ENCODE assay signal across 10 mouse cellular contexts in the genomic region with DNA sequence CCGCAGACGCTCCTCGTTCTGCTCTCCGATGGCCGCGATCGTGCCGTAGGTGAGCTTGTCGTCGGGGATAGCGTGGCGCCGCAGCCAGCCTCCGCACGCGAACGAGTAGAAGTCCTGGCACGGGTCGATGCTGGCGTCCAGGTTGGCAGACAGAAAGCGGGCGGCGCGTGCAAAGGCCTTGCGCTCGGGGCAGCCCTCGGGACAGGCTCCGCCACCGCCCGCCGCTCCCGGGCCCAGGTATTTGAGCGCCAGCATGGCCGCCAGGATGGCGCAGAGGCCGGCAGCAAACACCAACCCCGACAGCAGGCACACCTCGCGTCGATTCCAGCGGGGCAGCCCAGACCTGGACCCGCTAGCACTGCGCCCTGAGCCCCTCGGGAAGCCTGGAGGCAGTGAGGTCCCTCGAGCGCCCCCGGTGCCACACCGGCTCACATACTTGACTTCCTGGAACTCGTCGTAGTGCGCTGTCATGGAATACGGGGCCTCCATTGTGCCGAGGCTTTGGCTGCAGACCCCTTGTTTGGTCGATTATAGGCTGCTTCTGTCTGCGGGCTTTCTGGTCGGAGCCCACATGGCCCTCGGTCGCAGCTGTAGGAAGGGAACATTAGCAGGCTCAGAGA. TPM values are rescaled to one million over a fixed set of nuclear protein-coding genes. Genes with fewer than 3 reads are reported as not detected.
DNase-seq lines count a peak whose midpoint lies in the region; ATAC-seq and TF ChIP-seq lines count a peak whose summit lies in the region.
"Had no signal": no experiment of that assay in that cellular context is flagged by ENCODE, and none has a peak within 500 bp of the region (broad histone marks: within the 10 kb centered on the region; RNA-seq: fewer than 3 reads in every experiment).

No protein-coding gene starts in this region.

- no peak for TF ChIP-seq POLR2A in thymus, adult 2 months (IDR thresholded peaks at IDR 0.05; ENCODE audit: control insufficient read depth, extremely low read depth, insufficient read depth, low read length, poor library complexity)

- no peaks in the 10 kb centered on the region for H3K36me3 ChIP-seq in heart, embryonic 12.5 days
- H3K36me3 ChIP-seq in hindbrain, embryonic 10.5 days: no peaks in the 10 kb centered on the region
- H3K36me3 ChIP-seq in midbrain, embryonic 11.5 days (ENCODE audit: control insufficient read depth, insufficient read depth, low read length): no peaks in the 10 kb centered on the region
- H3K36me3 ChIP-seq in thymus, adult 2 months (ENCODE audit: control insufficient read depth, insufficient read depth, low read length): no peaks in the 10 kb centered on the region

- intact Hi-C loops in heart, postnatal 36 days (cut with DNase I): no loop called here

- WGBS in heart, embryonic 12.5 days: 2% methylated on average over 58 of the region's 58 CpGs
- 2% methylated on average over 58 of the region's 58 CpGs for WGBS in hindbrain, embryonic 10.5 days
- 1% methylated on average over 57 of the region's 58 CpGs for WGBS in midbrain, embryonic 11.5 days
- WGBS in thymus, adult 2 months: 9% methylated on average over 58 of the region's 58 CpGs

- peaks cover 100% of the 10 kb centered on the region for H3K27me3 ChIP-seq in heart, embryonic 12.5 days (replicated peaks)
- peaks cover 99% of the 10 kb centered on the region for H3K27me3 ChIP-seq in hindbrain, embryonic 10.5 days (ENCODE audit: insufficient read depth, poor library complexity, severe bottlenecking)
- H3K27me3 ChIP-seq in midbrain, embryonic 11.5 days (ENCODE audit: control insufficient read depth, insufficient read depth, low read length): peaks cover 73% of the 10 kb centered on the region
- H3K27me3 ChIP-seq in thymus, adult 2 months (ENCODE audit: control insufficient read depth, insufficient read depth, low read length): peaks cover 6% of the 10 kb centered on the region; the same call in 1 of the 2 replicates

- H3K9ac ChIP-seq in heart, embryonic 12.5 days: no peak overlapping the region
- H3K9ac ChIP-seq in midbrain, embryonic 11.5 days (ENCODE audit: low read length): no peak overlapping the region

- peak overlapping the region; percentile 64 for H3K4me2 ChIP-seq in heart, embryonic 12.5 days
- peak overlapping the region; percentile 30 for H3K4me2 ChIP-seq in midbrain, embryonic 11.5 days

- H3K4me3 ChIP-seq in heart, embryonic 12.5 days: peak overlapping the region; percentile 41
- H3K4me3 ChIP-seq in hindbrain, embryonic 10.5 days: peak overlapping the region; percentile 56
- H3K4me3 ChIP-seq in midbrain, embryonic 11.5 days (ENCODE audit: low read depth, low read length): peak overlapping the region; percentile 22
- no peak overlapping the region; the same call in 1 of the 2 replicates for H3K4me3 ChIP-seq in thymus, adult 2 months (ENCODE audit: control insufficient read depth, insufficient read depth, low read length)
- H3K4me3 ChIP-seq: heart, adult 2 months had no signal

- no peak for DNase-seq in heart, postnatal 36 days
- DNase-seq in ES-CJ7 (ENCODE audit: low read depth, low spot score): peak; percentile 61
- peak; percentile 49 for DNase-seq in hindbrain, embryonic 10.5 days (ENCODE audit: low spot score)
- DNase-seq in midbrain, embryonic 11.5 days (ENCODE audit: low spot score, missing footprints): peak; percentile 92
- DNase-seq in thymus, adult 2 months: no peak
- no peak for DNase-seq in cerebellum, postnatal 36 days
- DNase-seq in thymus, postnatal 36 days: no peak
- DNase-seq: heart, adult 2 months had no signal

- no peaks in the 10 kb centered on the region for H3K9me3 ChIP-seq in heart, embryonic 12.5 days (replicated peaks)
- H3K9me3 ChIP-seq in hindbrain, embryonic 10.5 days: no peaks in the 10 kb centered on the region
- no peaks in the 10 kb centered on the region for H3K9me3 ChIP-seq in midbrain, embryonic 11.5 days (ENCODE audit: control insufficient read depth, low read length)

- no peak for ATAC-seq in heart, embryonic 12.5 days (ENCODE audit: insufficient number of reproducible peaks, low FRiP score)
- ATAC-seq in midbrain, embryonic 11.5 days (ENCODE audit: low FRiP score): no peak

- no peak for TF ChIP-seq CTCF in thymus, adult 2 months (IDR thresholded peaks at IDR 0.05; ENCODE audit: borderline replicate concordance, control insufficient read depth, extremely low read depth, insufficient read depth, low read length, poor library complexity)

- peaks cover 23% of the 10 kb centered on the region; the same call in 1 of the 2 replicates for H3K4me1 ChIP-seq in heart, embryonic 12.5 days (replicated peaks)
- H3K4me1 ChIP-seq in hindbrain, embryonic 10.5 days (replicated peaks): peaks cover 44% of the 10 kb centered on the region
- peaks cover 7% of the 10 kb centered on the region; the same call in 1 of the 2 replicates for H3K4me1 ChIP-seq in midbrain, embryonic 11.5 days (ENCODE audit: control insufficient read depth, insufficient read depth, low read length)
- no peaks in the 10 kb centered on the region for H3K4me1 ChIP-seq in thymus, adult 2 months (replicated peaks; ENCODE audit: control insufficient read depth, insufficient read depth, low read length)

- no peak overlapping the region for H3K27ac ChIP-seq in heart, embryonic 12.5 days (ENCODE audit: poor library complexity, severe bottlenecking)
- H3K27ac ChIP-seq in hindbrain, embryonic 10.5 days: peak overlapping the region; percentile 18; the same call in 1 of the 2 replicates
- no peak overlapping the region for H3K27ac ChIP-seq in midbrain, embryonic 11.5 days (ENCODE audit: low read depth, low read length)
- H3K27ac ChIP-seq in thymus, adult 2 months (ENCODE audit: control insufficient read depth, insufficient read depth, low read length): no peak overlapping the region
- H3K27ac ChIP-seq: heart, adult 2 months had no signal

RNA-seq across cellular contexts. Expression of a gene that starts 1.7 kb away (rescaled TPM):
- polyA plus RNA-seq in heart, embryonic 12.5 days (2016; fragmentation: Nextera tagmentation; extraction: Ambion mirVana): 0.22 and 0.50 TPM in 2 replicates
- total RNA-seq in heart, postnatal 36 days (2021): not detected
- 5.4 and 21.9 TPM in 2 replicates for polyA plus RNA-seq in hindbrain, embryonic 10.5 days (2016; fragmentation: Nextera tagmentation; extraction: Ambion mirVana)
- polyA plus RNA-seq in midbrain, embryonic 11.5 days (2014; fragmentation: Nextera tagmentation; extraction: Ambion mirVana): 2.7 and 3.1 TPM in 2 replicates
- polyA plus RNA-seq in thymus, adult 2 months (2012; rRNA removed): 1.7 and 2.4 TPM in 2 replicates
- total RNA-seq: heart, adult 2 months had no signal

RNA-seq across cellular contexts. Expression of a gene that starts 28.5 kb away (rescaled TPM):
- polyA plus RNA-seq in heart, embryonic 12.5 days (2016; fragmentation: Nextera tagmentation; extraction: Ambion mirVana): not detected in 2 replicates
- not detected for total RNA-seq in heart, postnatal 36 days (2021)
- 0.34 and 5.8 TPM in 2 replicates for polyA plus RNA-seq in hindbrain, embryonic 10.5 days (2016; fragmentation: Nextera tagmentation; extraction: Ambion mirVana)
- not detected in 2 replicates for polyA plus RNA-seq in midbrain, embryonic 11.5 days (2014; fragmentation: Nextera tagmentation; extraction: Ambion mirVana)
- polyA plus RNA-seq in thymus, adult 2 months (2012; rRNA removed): 0.10 and 0.23 TPM in 2 replicates
- total RNA-seq: heart, adult 2 months had no signal
- polyA plus RNA-seq: heart, adult 2 months had no signal

RNA-seq across cellular contexts. Expression of a gene that starts 29.8 kb away (rescaled TPM):
- not detected in 2 replicates for polyA plus RNA-seq in heart, embryonic 12.5 days (2016; fragmentation: Nextera tagmentation; extraction: Ambion mirVana)
- not detected for total RNA-seq in heart, postnatal 36 days (2021)
- polyA plus RNA-seq in hindbrain, embryonic 10.5 days (2016; fragmentation: Nextera tagmentation; extraction: Ambion mirVana): not detected in 2 replicates
- polyA plus RNA-seq in midbrain, embryonic 11.5 days (2014; fragmentation: Nextera tagmentation; extraction: Ambion mirVana): not detected in 2 replicates
- 0.62 and 0.64 TPM in 2 replicates for polyA plus RNA-seq in thymus, adult 2 months (2012; rRNA removed)
- total RNA-seq: heart, adult 2 months had no signal
- polyA plus RNA-seq: C2C12 had no signal

RNA-seq across cellular contexts. Expression of a gene that starts 35.8 kb away (rescaled TPM):
- 0.08 TPM in 1 of 2 replicates, not detected in the other for polyA plus RNA-seq in heart, embryonic 12.5 days (2016; fragmentation: Nextera tagmentation; extraction: Ambion mirVana)
- not detected for total RNA-seq in heart, postnatal 36 days (2021)
- 0.10 TPM in 1 of 2 replicates, not detected in the other for polyA plus RNA-seq in hindbrain, embryonic 10.5 days (2016; fragmentation: Nextera tagmentation; extraction: Ambion mirVana)
- polyA plus RNA-seq in midbrain, embryonic 11.5 days (2014; fragmentation: Nextera tagmentation; extraction: Ambion mirVana): not detected in 2 replicates
- 0.09 TPM in 1 of 2 replicates, not detected in the other for polyA plus RNA-seq in thymus, adult 2 months (2012; rRNA removed)
- total RNA-seq: heart, adult 2 months had no signal
- polyA plus RNA-seq: heart, adult 2 months had no signal

RNA-seq across cellular contexts. Expression of a gene that starts 49.8 kb away (rescaled TPM):
- 0.73 and 1.8 TPM in 2 replicates for polyA plus RNA-seq in heart, embryonic 12.5 days (2016; fragmentation: Nextera tagmentation; extraction: Ambion mirVana)
- total RNA-seq in heart, postnatal 36 days (2021): not detected
- polyA plus RNA-seq in hindbrain, embryonic 10.5 days (2016; fragmentation: Nextera tagmentation; extraction: Ambion mirVana): 0.37 and 1.3 TPM in 2 replicates
- not detected in 2 replicates for polyA plus RNA-seq in midbrain, embryonic 11.5 days (2014; fragmentation: Nextera tagmentation; extraction: Ambion mirVana)
- 0.15 and 0.27 TPM in 2 replicates for polyA plus RNA-seq in thymus, adult 2 months (2012; rRNA removed)
- total RNA-seq: heart, adult 2 months had no signal
- polyA plus RNA-seq: heart, adult 2 months had no signal

Comparison
In these comparisons a context has a peak if more than half of its experiments do, and no peak if none do; other contexts are left out.
1. DNase-seq: peak in ES-CJ7 (single experiment), hindbrain, embryonic 10.5 days (single experiment) and midbrain, embryonic 11.5 days (single experiment); none in heart, postnatal 36 days (0 of 2), thymus, adult 2 months (single experiment), cerebellum, postnatal 36 days (0 of 2) and thymus, postnatal 36 days (0 of 2).